Mouse (Mus musculus) ES-E14 (cell line): ENCODE measurements around the gene Spin1.
"Not testable (repeated sequence)": the region's sequence is repeated elsewhere in the genome, so short reads cannot be mapped to it uniquely, and the experiment has no call there.

Experiments used
- CHD2 ChIP-seq: IDR thresholded peaks from 2 replicates; pipeline ENCODE4 v1.6.1; 2014; ENCODE audit warnings: mild to moderate bottlenecking, low read depth, low read length, inconsistent platforms
- HCFC1 ChIP-seq: IDR thresholded peaks from 2 replicates; pipeline ENCODE4 v1.6.1; 2012; ENCODE audit warnings: low read length, inconsistent platforms, borderline replicate concordance; ENCODE audit not compliant: insufficient read depth
- MAFK ChIP-seq: IDR thresholded peaks from 2 replicates; pipeline ENCODE4 v1.6.1; 2014; ENCODE audit warnings: mild to moderate bottlenecking, low read depth, low read length, inconsistent platforms; ENCODE audit not compliant: insufficient read depth
- ZC3H11A ChIP-seq: IDR thresholded peaks from 2 replicates; pipeline ENCODE4 v1.6.1; 2012; ENCODE audit warnings: low read depth, mild to moderate bottlenecking, inconsistent platforms, low read length, borderline replicate concordance
- ZNF384 ChIP-seq: IDR thresholded peaks from 2 replicates; pipeline ENCODE4 v1.6.1; 2012; ENCODE audit warnings: low read depth, low read length, inconsistent platforms

- not testable (repeated sequence) for TF ChIP-seq ZNF384, CHD2, HCFC1, ZC3H11A, MAFK
Measured at GRCm38 (mm10) chr13:51076191-51076590, 24.5 kb upstream of the Spin1 start.
